Mouse (Mus musculus): ENCODE measurements around the gene Itprid2. TPM values are rescaled to one million over a fixed set of nuclear protein-coding genes. Genes with fewer than 3 reads are reported as not detected.

Gene Itprid2
- polyA plus RNA-seq, 1 experiment, result 13.4 TPM

DNA sequence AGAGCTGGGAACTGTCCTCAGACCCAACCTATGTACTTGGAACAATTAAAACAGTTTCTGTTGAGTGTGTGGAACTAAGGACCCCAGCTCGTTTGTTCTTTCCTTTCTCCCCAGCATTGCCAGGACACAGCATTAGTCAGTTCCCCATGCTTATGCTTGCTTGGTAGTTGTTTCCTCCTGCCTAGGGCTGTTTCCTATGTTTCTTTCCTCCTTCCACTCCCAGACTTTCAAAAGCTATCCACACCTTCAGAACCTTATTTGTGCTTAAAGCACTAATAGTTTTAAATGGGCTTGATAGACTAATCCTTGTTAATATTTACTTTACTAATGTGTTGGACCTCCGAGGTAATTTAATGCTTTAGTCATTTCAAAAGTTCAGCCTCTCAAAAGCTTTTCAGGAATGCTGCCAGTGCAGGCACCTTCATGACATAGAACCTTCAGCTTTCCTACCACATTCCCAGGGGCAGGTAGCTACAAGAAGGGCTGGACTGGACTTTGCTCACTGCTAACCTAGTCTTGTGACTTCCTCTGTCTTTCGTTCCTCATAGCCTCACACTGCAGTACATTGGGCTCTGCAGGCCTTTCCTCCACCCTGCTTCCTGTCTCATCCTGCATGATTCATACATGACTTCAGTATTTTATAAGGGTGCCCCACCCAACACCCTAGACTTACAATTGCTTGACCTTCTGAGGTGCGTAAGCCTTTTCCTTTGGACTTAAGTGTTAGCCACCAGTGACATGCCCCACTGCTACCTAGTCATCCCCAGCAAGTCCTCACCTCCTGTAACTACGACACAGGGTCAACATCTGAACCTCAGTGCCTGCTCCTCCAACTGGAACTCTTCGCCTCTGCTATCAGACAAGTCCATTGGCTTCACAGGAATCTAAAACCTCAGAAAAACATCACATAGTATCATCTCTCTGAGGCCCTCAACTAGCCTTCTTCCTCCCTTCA, 16.3 kb upstream of the Itprid2 start:
- Histone ChIP-seq H3K36me3 (ENCODE audit: control insufficient read depth, insufficient read depth, low read length, poor library complexity, severe bottlenecking) (no peaks in the 10 kb centered on the region), H3K27me3 (ENCODE audit: control insufficient read depth, insufficient read depth, low read length, poor library complexity, severe bottlenecking) (no peaks in the 10 kb centered on the region), H3K4me1 (ENCODE audit: control insufficient read depth, insufficient read depth, low read length) (no peaks in the 10 kb centered on the region), H3K9ac (ENCODE audit: low read depth, poor library complexity, severe bottlenecking) (no peak overlapping the region), H3K4me3 (ENCODE audit: low read depth, low read length) (no peak overlapping the region), H3K27ac (ENCODE audit: insufficient read depth, low read length) (no peak overlapping the region), H3K9me3 (replicated peaks; ENCODE audit: control insufficient read depth, insufficient read depth, low read length, poor library complexity, severe bottlenecking) (no peaks in the 10 kb centered on the region)
- TF ChIP-seq EP300 (IDR thresholded peaks at IDR 0.05; ENCODE audit: insufficient read depth, low read depth, low read length), result no peak
- no peak for TF ChIP-seq POLR2A (IDR thresholded peaks at IDR 0.05; ENCODE audit: insufficient read depth, low read length)
- no peak for TF ChIP-seq CTCF (IDR thresholded peaks at IDR 0.05; ENCODE audit: low read depth, low read length)

DNA sequence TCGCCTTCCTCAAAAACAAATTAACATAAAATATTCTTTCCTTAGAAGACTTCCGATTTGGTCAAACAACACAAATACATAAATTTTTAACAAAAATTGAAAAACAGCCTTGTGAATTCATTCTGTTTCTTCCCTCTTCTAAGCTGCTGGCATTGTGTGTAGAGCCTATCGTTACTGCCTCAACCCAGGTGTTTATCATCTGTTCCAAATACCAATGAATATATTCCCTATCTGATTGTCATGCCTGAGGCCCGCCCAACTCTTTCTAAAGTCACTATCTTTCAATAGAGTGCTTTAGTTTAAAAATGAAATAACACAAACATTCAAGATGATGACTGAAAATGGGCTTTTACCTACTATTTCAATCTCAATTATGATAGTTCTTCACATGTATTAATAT, 11.9 kb upstream of the Itprid2 start:
- Histone ChIP-seq H3K36me3 (ENCODE audit: control insufficient read depth, insufficient read depth, low read length, poor library complexity, severe bottlenecking) (no peaks in the 10 kb centered on the region), H3K4me1 (ENCODE audit: control insufficient read depth, insufficient read depth, low read length) (no peaks in the 10 kb centered on the region), H3K27ac (ENCODE audit: insufficient read depth, low read length) (no peak overlapping the region), H3K9ac (ENCODE audit: low read depth, poor library complexity, severe bottlenecking) (no peak overlapping the region), H3K27me3 (ENCODE audit: control insufficient read depth, insufficient read depth, low read length, poor library complexity, severe bottlenecking) (no peaks in the 10 kb centered on the region), H3K4me3 (ENCODE audit: low read depth, low read length) (no peak overlapping the region), H3K9me3 (replicated peaks; ENCODE audit: control insufficient read depth, insufficient read depth, low read length, poor library complexity, severe bottlenecking) (no peaks in the 10 kb centered on the region)
- no peak for TF ChIP-seq EP300 (IDR thresholded peaks at IDR 0.05; ENCODE audit: insufficient read depth, low read depth, low read length)
- TF ChIP-seq CTCF (IDR thresholded peaks at IDR 0.05; ENCODE audit: low read depth, low read length), result no peak
- no peak for TF ChIP-seq POLR2A (IDR thresholded peaks at IDR 0.05; ENCODE audit: insufficient read depth, low read length)

DNA sequence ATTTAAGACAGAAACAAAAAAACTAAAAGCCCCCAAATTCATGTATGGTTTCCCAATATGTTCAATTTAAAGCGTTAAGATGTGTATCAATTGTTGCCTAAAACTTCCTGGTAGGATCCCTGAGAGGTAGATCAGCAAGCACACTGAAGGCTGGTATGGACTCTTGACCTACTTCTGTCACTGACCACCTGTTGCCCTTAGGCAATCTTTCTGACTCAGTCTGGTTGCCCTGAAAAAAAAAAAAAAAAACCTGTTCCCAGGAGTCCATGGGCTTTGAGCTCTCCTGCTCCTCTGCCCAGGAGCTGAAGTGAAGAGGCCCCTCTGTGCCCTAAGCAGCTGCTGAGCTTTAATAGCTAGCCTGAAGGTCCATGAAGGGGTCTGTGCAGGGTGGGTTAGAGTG, 7.5 kb upstream of the Itprid2 start:
- H3K27me3 ChIP-seq (ENCODE audit: control insufficient read depth, insufficient read depth, low read length, poor library complexity, severe bottlenecking), result no peaks in the 10 kb centered on the region
- no peaks in the 10 kb centered on the region for H3K9me3 ChIP-seq (replicated peaks; ENCODE audit: control insufficient read depth, insufficient read depth, low read length, poor library complexity, severe bottlenecking)
- H3K27ac ChIP-seq (ENCODE audit: insufficient read depth, low read length), result no peak overlapping the region
- H3K36me3 ChIP-seq (ENCODE audit: control insufficient read depth, insufficient read depth, low read length, poor library complexity, severe bottlenecking), result no peaks in the 10 kb centered on the region
- no peak overlapping the region for H3K4me3 ChIP-seq (ENCODE audit: low read depth, low read length)
- H3K4me1 ChIP-seq (ENCODE audit: control insufficient read depth, insufficient read depth, low read length), result no peaks in the 10 kb centered on the region
- no peak overlapping the region for H3K9ac ChIP-seq (ENCODE audit: low read depth, poor library complexity, severe bottlenecking)
- TF ChIP-seq EP300 (IDR thresholded peaks at IDR 0.05; ENCODE audit: insufficient read depth, low read depth, low read length), result no peak
- no peak for TF ChIP-seq POLR2A (IDR thresholded peaks at IDR 0.05; ENCODE audit: insufficient read depth, low read length)
- no peak for TF ChIP-seq CTCF (IDR thresholded peaks at IDR 0.05; ENCODE audit: low read depth, low read length)

DNA sequence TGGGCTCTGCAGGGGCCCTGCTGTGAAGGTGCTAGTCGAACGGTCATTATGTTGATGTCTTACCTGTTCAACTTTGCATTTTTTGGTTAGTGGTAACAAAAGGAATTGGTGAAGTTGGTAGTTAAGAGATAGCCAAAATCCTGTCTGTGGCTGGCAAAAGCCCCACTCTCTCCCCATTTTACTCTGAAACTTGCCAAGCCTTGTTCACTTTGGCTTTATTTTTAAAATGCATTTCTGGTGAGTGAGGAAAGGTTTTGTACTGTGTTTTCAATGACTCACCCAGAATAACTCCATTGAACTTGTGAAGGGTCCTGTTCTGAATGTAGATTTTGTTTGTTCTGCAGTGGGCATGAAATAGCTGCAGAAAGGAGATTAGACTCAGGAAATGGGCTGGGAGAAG, 4.9 kb upstream of the Itprid2 start:
- TF ChIP-seq POLR2A (IDR thresholded peaks at IDR 0.05; ENCODE audit: insufficient read depth, low read length), result no peak
- TF ChIP-seq CTCF (IDR thresholded peaks at IDR 0.05; ENCODE audit: low read depth, low read length), result no peak
- TF ChIP-seq EP300 (IDR thresholded peaks at IDR 0.05; ENCODE audit: insufficient read depth, low read depth, low read length), result no peak
- Histone ChIP-seq H3K36me3 (ENCODE audit: control insufficient read depth, insufficient read depth, low read length, poor library complexity, severe bottlenecking) (no peaks in the 10 kb centered on the region), H3K9me3 (replicated peaks; ENCODE audit: control insufficient read depth, insufficient read depth, low read length, poor library complexity, severe bottlenecking) (no peaks in the 10 kb centered on the region), H3K27me3 (ENCODE audit: control insufficient read depth, insufficient read depth, low read length, poor library complexity, severe bottlenecking) (no peaks in the 10 kb centered on the region), H3K4me1 (ENCODE audit: control insufficient read depth, insufficient read depth, low read length) (no peaks in the 10 kb centered on the region), H3K27ac (ENCODE audit: insufficient read depth, low read length) (no peak overlapping the region), H3K9ac (ENCODE audit: low read depth, poor library complexity, severe bottlenecking) (no peak overlapping the region), H3K4me3 (ENCODE audit: low read depth, low read length) (no peak overlapping the region)

DNA sequence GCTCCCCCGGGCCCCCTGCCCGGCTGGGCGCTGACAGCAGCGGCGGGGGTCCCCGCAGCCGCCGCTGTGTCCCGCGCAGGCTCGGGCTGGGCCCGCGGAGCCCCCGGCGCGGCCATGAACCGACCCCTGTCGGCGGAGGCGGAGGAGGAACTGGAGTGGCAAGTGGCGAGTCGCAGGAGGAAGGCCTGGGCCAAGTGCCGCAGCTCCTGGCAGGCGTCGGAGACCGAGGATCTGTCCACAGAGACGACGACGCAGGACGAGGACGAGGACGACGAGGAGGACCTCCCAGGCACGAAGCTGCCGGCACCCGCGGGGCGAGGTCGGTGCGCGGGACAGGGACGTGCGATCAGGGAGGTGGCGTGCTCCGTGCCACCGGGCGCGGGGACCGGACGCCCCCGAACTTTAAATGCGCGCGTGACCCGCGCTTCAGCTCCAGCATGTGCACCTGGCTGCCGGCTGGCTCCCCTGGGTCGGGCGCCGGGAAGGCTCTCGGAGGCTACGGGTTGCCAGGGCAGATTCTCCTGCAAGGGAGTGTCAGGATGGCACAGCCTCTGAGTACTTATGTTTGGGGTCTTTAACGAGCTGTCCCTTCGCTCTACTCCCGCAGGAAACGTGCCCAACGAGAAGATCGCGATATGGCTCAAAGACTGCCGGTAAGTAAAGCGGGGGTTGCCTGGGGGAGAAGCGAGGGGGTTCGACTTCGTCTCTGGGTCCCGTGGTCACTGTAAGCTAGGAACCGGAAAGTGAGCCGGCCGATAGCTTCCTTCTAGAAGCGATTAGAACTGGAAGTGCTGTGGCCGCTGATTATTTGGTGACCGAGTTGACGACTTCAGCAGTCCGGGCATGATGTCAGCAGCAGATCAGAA, 507 bp downstream of the Itprid2 start:
- TF ChIP-seq POLR2A (IDR thresholded peaks at IDR 0.05; ENCODE audit: insufficient read depth, low read length) (no peak), CTCF (IDR thresholded peaks at IDR 0.05; ENCODE audit: low read depth, low read length) (no peak), EP300 (IDR thresholded peaks at IDR 0.05; ENCODE audit: insufficient read depth, low read depth, low read length) (no peak)
- H3K36me3 ChIP-seq (ENCODE audit: control insufficient read depth, insufficient read depth, low read length, poor library complexity, severe bottlenecking), result no peaks in the 10 kb centered on the region
- no peak overlapping the region for H3K27ac ChIP-seq (ENCODE audit: insufficient read depth, low read length)

More for the DNA sequence above, 507 bp downstream of the Itprid2 start:
- Histone ChIP-seq H3K4me3 (ENCODE audit: low read depth, low read length) (peak overlapping the region; percentile 87), H3K9me3 (replicated peaks; ENCODE audit: control insufficient read depth, insufficient read depth, low read length, poor library complexity, severe bottlenecking) (no peaks in the 10 kb centered on the region), H3K9ac (ENCODE audit: low read depth, poor library complexity, severe bottlenecking) (peak overlapping the region; percentile 67), H3K4me1 (ENCODE audit: control insufficient read depth, insufficient read depth, low read length) (no peaks in the 10 kb centered on the region), H3K27me3 (ENCODE audit: control insufficient read depth, insufficient read depth, low read length, poor library complexity, severe bottlenecking) (no peaks in the 10 kb centered on the region)

Data from ES-Bruce4 (cell line).